Mouse (Mus musculus) telencephalon, adult 2 months (tissue): Measurements from ENCODE around the gene Cntnap5a.
"Not testable (repeated sequence)": the region's sequence is repeated elsewhere in the genome, so short reads cannot be mapped to it uniquely, and the experiment has no call there.

ENCODE experiments used
- DNase-seq: peaks from one replicate; pipeline ENCODE4 v3.0.0-alpha.2; 2011; ENCODE audit warnings: low read depth, low spot score

Gene Cntnap5a

GRCm38 (mm10) chr1:116044083-116044482, 359.5 kb downstream of the Cntnap5a start:
- DNase-seq, result no peak

- no peak for DNase-seq
Measured at GRCm38 (mm10) chr1:116107010-116107723, 422.6 kb downstream of the Cntnap5a start.

GRCm38 (mm10) chr1:116107724-116108058, 423.1 kb downstream of the Cntnap5a start:
- DNase-seq, result no peak

- no peak for DNase-seq
Measured at GRCm38 (mm10) chr1:116108381-116108780, 423.8 kb downstream of the Cntnap5a start.

GRCm38 (mm10) chr1:116125767-116126166, 441.2 kb downstream of the Cntnap5a start:
- no peak for DNase-seq

- no peak for DNase-seq
Measured at GRCm38 (mm10) chr1:116127085-116127484, 442.5 kb downstream of the Cntnap5a start.

GRCm38 (mm10) chr1:116128450-116129246, 444.1 kb downstream of the Cntnap5a start:
- DNase-seq, result no peak

GRCm38 (mm10) chr1:116132471-116132870, 447.9 kb downstream of the Cntnap5a start:
- no peak for DNase-seq

GRCm38 (mm10) chr1:116149764-116150369, 465.3 kb downstream of the Cntnap5a start:
- no peak for DNase-seq

- no peak for DNase-seq
Measured at GRCm38 (mm10) chr1:116184471-116184870, 499.9 kb downstream of the Cntnap5a start.

- DNase-seq, result not testable (repeated sequence)
Measured at GRCm38 (mm10) chr1:116188142-116188541, 503.6 kb downstream of the Cntnap5a start.

GRCm38 (mm10) chr1:116192299-116192698, 507.7 kb downstream of the Cntnap5a start:
- DNase-seq, result peak; percentile 71

GRCm38 (mm10) chr1:116216883-116217282, 532.3 kb downstream of the Cntnap5a start:
- no peak for DNase-seq

GRCm38 (mm10) chr1:116240538-116240937, 556.0 kb downstream of the Cntnap5a start:
- no peak for DNase-seq

GRCm38 (mm10) chr1:116243856-116244255, 559.3 kb downstream of the Cntnap5a start:
- DNase-seq, result peak; percentile 79

GRCm38 (mm10) chr1:116281144-116281543, 596.6 kb downstream of the Cntnap5a start:
- DNase-seq, result no peak

- no peak for DNase-seq
Measured at GRCm38 (mm10) chr1:116283968-116284367, 599.4 kb downstream of the Cntnap5a start.

GRCm38 (mm10) chr1:116306555-116306954, 622.0 kb downstream of the Cntnap5a start:
- peak; percentile 24 for DNase-seq

GRCm38 (mm10) chr1:116311512-116311911, 627.0 kb downstream of the Cntnap5a start:
- no peak for DNase-seq

GRCm38 (mm10) chr1:116313269-116313668, 628.7 kb downstream of the Cntnap5a start:
- DNase-seq, result no peak

- DNase-seq, result no peak
Measured at GRCm38 (mm10) chr1:116324505-116324904, 639.9 kb downstream of the Cntnap5a start.

GRCm38 (mm10) chr1:116353669-116354068, 669.1 kb downstream of the Cntnap5a start:
- DNase-seq, result no peak
